Mouse (Mus musculus): ENCODE measurements around the gene Vmn2r5.
"Not testable (repeated sequence)": the region's sequence is repeated elsewhere in the genome, so short reads cannot be mapped to it uniquely, and the experiment has no call there.

GRCm38 (mm10) chr3:64523585-64523984 lies 13.9 kb upstream of the Vmn2r5 start:
- TF ChIP-seq POLR2A (IDR thresholded peaks at IDR 0.05; ENCODE audit: borderline replicate concordance, low read depth, low read length); CTCF (IDR thresholded peaks at IDR 0.05; ENCODE audit: low read depth, low read length): not testable (repeated sequence)
